ENCODE assay signal across 8 mouse cellular contexts in the genomic region with DNA sequence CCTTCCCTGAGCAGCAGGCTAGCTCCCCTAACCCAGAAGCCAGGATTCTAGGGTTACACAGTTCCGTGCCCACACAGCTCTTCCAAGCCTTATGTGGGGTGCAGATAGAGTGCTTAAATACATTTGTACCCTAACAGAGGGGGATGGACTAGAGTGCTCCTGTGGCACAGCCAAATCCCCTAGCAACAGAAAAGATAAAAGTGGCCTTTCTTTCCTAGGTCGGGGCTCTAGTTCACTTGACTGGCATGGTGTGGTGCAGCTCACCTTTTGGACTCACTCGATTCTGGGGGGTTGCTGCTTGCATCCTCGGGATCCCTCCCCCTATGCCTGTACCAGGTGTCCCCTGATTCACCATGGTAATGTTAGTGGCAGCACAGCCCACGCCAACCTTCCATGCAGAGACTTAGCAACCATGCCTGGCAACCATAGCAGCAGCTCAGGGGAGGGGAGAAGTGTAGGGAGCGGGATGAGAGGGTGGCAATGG. TPM values are rescaled to one million over a fixed set of nuclear protein-coding genes. Genes with fewer than 3 reads are reported as not detected.
DNase-seq lines count a peak whose midpoint lies in the region; ATAC-seq and TF ChIP-seq lines count a peak whose summit lies in the region.
"Had no signal": no experiment of that assay in that cellular context is flagged by ENCODE, and none has a peak within 500 bp of the region (broad histone marks: within the 10 kb centered on the region; RNA-seq: fewer than 3 reads in every experiment).

No protein-coding gene starts in this region.

- H3K27ac ChIP-seq in hindbrain, embryonic 10.5 days: no peak overlapping the region
- no peak overlapping the region for H3K27ac ChIP-seq in limb, embryonic 14.5 days (replicated peaks; ENCODE audit: low read depth, low read length)

- 8% methylated on average over 6 of the region's 6 CpGs for WGBS in hindbrain, embryonic 10.5 days
- WGBS in limb, embryonic 14.5 days: 6% methylated on average over 6 of the region's 6 CpGs

- peak; percentile 92 for DNase-seq in right cerebral cortex, adult 18-20 months
- no peak for DNase-seq in right cerebral cortex, postnatal 4 days
- DNase-seq in hindbrain, embryonic 10.5 days (ENCODE audit: low spot score): no peak
- no peak for DNase-seq in limb, embryonic 14.5 days (ENCODE audit: low spot score)
- no peak for DNase-seq in retina, postnatal 1 day
- no peak for DNase-seq in cerebellum, adult 9-10 months
- DNase-seq in lung, adult 18-20 months: no peak
- DNase-seq: kidney, postnatal 25 days had no signal

- no peaks in the 10 kb centered on the region for H3K9me3 ChIP-seq in hindbrain, embryonic 10.5 days
- no peaks in the 10 kb centered on the region for H3K9me3 ChIP-seq in limb, embryonic 14.5 days (ENCODE audit: control insufficient read depth, low read length)

- no peak overlapping the region for H3K9ac ChIP-seq in limb, embryonic 14.5 days (ENCODE audit: low read depth, low read length, severe bottlenecking)

- peak overlapping the region; percentile 54 for H3K4me3 ChIP-seq in hindbrain, embryonic 10.5 days
- 0 out of 2 replicates have a peak overlapping the region, but pooled peaks have one; percentile 42 for H3K4me3 ChIP-seq in limb, embryonic 14.5 days (replicated peaks; ENCODE audit: low read length)

- no peak for TF ChIP-seq POLR2A in limb, embryonic 14.5 days (IDR thresholded peaks at IDR 0.05; ENCODE audit: borderline replicate concordance, extremely low read depth, insufficient read depth, insufficient read length)

- ATAC-seq in limb, embryonic 14.5 days (ENCODE audit: low FRiP score, low read depth): no peak

- peaks cover 76% of the 10 kb centered on the region for H3K27me3 ChIP-seq in hindbrain, embryonic 10.5 days (ENCODE audit: insufficient read depth, poor library complexity, severe bottlenecking)
- peaks cover 69% of the 10 kb centered on the region for H3K27me3 ChIP-seq in limb, embryonic 14.5 days (ENCODE audit: control insufficient read depth, insufficient read depth, low read length)

- peaks cover 50% of the 10 kb centered on the region for H3K4me1 ChIP-seq in hindbrain, embryonic 10.5 days (replicated peaks)
- peaks cover 21% of the 10 kb centered on the region for H3K4me1 ChIP-seq in limb, embryonic 14.5 days (ENCODE audit: control insufficient read depth, insufficient read depth, low read length)

- peaks cover 25% of the 10 kb centered on the region for H3K36me3 ChIP-seq in hindbrain, embryonic 10.5 days
- peaks cover 19% of the 10 kb centered on the region for H3K36me3 ChIP-seq in limb, embryonic 14.5 days (ENCODE audit: control insufficient read depth, insufficient read depth, low read length)

- H3K4me2 ChIP-seq in limb, embryonic 14.5 days (replicated peaks; ENCODE audit: low read depth, low read length, severe bottlenecking): no peak overlapping the region

RNA-seq across cellular contexts. Expression of gene Ddn, which starts 0.6 kb away (rescaled TPM):
- polyA plus RNA-seq in hindbrain, embryonic 10.5 days (2016; fragmentation: Nextera tagmentation; extraction: Ambion mirVana): 0.21 and 0.56 TPM in 2 replicates
- 0.44 and 0.59 TPM in 2 replicates for polyA plus RNA-seq in limb, embryonic 14.5 days (2012; rRNA removed)
- polyA plus RNA-seq in limb, embryonic 14.5 days (2014; fragmentation: Nextera tagmentation; extraction: Ambion mirVana): 0.14 TPM in 1 of 2 replicates, not detected in the other

RNA-seq across cellular contexts. Expression of gene Wnt1, which starts 19.0 kb away (rescaled TPM):
- 13.7 and 13.8 TPM in 2 replicates for polyA plus RNA-seq in hindbrain, embryonic 10.5 days (2016; fragmentation: Nextera tagmentation; extraction: Ambion mirVana)
- polyA plus RNA-seq in limb, embryonic 14.5 days (2012; rRNA removed): not detected in 2 replicates
- polyA plus RNA-seq in limb, embryonic 14.5 days (2014; fragmentation: Nextera tagmentation; extraction: Ambion mirVana): 0.08 TPM in 1 of 2 replicates, not detected in the other

RNA-seq across cellular contexts. Expression of gene Prkag1, which starts 22.6 kb away (rescaled TPM):
- polyA plus RNA-seq in hindbrain, embryonic 10.5 days (2016; fragmentation: Nextera tagmentation; extraction: Ambion mirVana): 88.7 and 89.0 TPM in 2 replicates
- 93.1 and 93.7 TPM in 2 replicates for polyA plus RNA-seq in limb, embryonic 14.5 days (2012; rRNA removed)
- polyA plus RNA-seq in limb, embryonic 14.5 days (2014; fragmentation: Nextera tagmentation; extraction: Ambion mirVana): 81.3 and 82.3 TPM in 2 replicates

RNA-seq across cellular contexts. Expression of gene Wnt10b, which starts 30.7 kb away (rescaled TPM):
- polyA plus RNA-seq in hindbrain, embryonic 10.5 days (2016; fragmentation: Nextera tagmentation; extraction: Ambion mirVana): 0.21 and 0.44 TPM in 2 replicates
- polyA plus RNA-seq in limb, embryonic 14.5 days (2012; rRNA removed): 13.7 and 14.9 TPM in 2 replicates
- polyA plus RNA-seq in limb, embryonic 14.5 days (2014; fragmentation: Nextera tagmentation; extraction: Ambion mirVana): 6.3 and 7.4 TPM in 2 replicates

RNA-seq across cellular contexts. Expression of gene Arf3, which starts 45.7 kb away (rescaled TPM):
- 42.6 and 45.1 TPM in 2 replicates for polyA plus RNA-seq in hindbrain, embryonic 10.5 days (2016; fragmentation: Nextera tagmentation; extraction: Ambion mirVana)
- 75.0 and 96.4 TPM in 2 replicates for polyA plus RNA-seq in limb, embryonic 14.5 days (2012; rRNA removed)
- 37.4 and 39.6 TPM in 2 replicates for polyA plus RNA-seq in limb, embryonic 14.5 days (2014; fragmentation: Nextera tagmentation; extraction: Ambion mirVana)

Comparison
In these comparisons a context has a peak if more than half of its experiments do, and no peak if none do; other contexts are left out.
1. RNA of gene Wnt1, which starts 19.0 kb away (polyA plus RNA-seq): 13.7 to 13.8 TPM in hindbrain, embryonic 10.5 days; 0.08 TPM in limb, embryonic 14.5 days; every median in the first group is over 10 times any median in the second.